Mouse (Mus musculus): ENCODE measurements at regions not wholly inside any gene's neighbourhood (a gene's known extent, or its start where the extent isn't known, plus 50 kb on each side); places are given as distances from the start of the nearest gene placed in this dataset.

DNA sequence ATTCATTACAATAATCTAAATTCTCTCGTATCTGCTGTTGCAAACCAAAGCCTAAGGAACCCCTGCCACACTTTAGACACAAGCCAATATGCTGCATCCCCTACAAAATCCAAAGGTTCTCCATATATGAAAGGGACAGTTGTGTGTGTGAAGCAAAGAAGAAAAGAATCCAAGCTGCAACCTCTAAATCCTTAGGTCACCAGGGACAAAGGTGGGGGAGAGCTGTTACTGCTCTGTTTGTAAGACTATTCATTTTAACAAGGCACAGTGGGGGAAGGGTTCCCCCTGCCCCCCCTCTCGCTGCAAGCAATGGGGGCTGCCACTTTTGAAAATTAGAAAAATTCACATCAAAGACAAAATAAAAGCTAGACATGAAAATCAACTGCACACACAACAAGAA is 231.4 kb downstream of the Sox4 start:
- Histone ChIP-seq H3K4me3 (no peak overlapping the region), H3K27ac (no peak overlapping the region)
- intact Hi-C loops (cut with DNase I): loop anchor here (5.0 kb wide), 1 partner anchor 35 kb away; no protein-coding TSS in a partner anchor
- DNase-seq: no peak
- no peak for TF ChIP-seq CTCF (IDR thresholded peaks at IDR 0.05)

DNA sequence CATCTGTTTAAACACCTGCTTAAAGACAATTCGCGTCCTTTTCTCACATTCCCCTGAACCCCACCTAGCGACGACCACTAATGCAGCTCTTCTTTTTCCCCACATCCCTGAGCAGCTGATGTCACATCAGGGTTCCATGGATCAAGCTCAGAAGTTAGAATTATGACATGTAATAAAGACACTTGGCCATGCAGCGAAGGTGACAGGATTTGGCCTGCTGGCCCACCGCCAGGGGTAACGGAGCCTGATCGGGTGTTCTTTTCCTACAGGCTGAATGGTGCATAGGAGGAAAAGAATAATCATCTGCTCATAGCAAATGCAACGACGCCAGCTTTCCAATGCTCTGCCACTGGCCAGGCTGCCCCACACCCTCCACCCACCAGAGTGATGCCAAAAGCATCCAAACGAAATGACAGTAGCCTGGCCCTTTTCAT is 231.9 kb downstream of the Sox4 start:
- Histone ChIP-seq H3K4me3 (no peak overlapping the region), H3K27ac (peak overlapping the region; percentile 60; the same call in 1 of the 2 replicates)
- no peak for TF ChIP-seq CTCF (IDR thresholded peaks at IDR 0.05)
- DNase-seq: peak; percentile 77
- intact Hi-C loops (cut with DNase I): loop anchor here (5.0 kb wide), 1 partner anchor 36 kb away; no protein-coding TSS in a partner anchor

DNA sequence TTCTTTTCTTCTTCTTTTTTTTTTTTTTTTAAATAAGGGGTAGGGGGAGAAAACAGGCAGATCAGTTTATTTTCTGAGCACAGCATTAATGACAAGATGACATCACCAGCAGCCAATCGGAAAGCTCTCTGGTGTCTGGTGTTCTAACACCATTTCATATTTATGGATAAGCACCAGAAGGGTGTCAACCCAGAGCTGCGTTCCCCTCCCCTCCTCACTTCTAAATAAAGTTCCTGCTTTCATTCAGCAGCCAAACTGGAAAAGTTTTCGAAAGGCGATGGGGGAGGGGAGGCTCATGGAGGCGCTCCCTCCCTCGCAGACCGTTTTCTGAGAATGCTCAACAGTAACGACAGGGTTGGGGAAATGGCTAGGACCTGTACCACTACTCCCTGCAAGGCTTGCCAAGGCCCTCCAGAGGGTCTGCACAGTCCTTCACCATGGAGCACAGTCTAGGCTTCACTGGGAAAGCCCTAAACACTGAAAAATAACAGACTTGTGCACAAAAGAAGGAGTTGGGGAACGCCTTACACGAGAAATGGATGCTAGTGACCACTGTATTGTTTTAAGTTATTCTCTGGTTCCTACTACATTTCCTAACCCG is 232.8 kb downstream of the Sox4 start:
- DNase-seq: peak; percentile 48
- Histone ChIP-seq H3K4me3 (peak overlapping the region; percentile 47), H3K27ac (peak overlapping the region; percentile 60)
- no peak for TF ChIP-seq CTCF (IDR thresholded peaks at IDR 0.05)
- intact Hi-C loops (cut with DNase I): loop anchor here (5.0 kb wide), 1 partner anchor 37 kb away; no protein-coding TSS in a partner anchor

DNA sequence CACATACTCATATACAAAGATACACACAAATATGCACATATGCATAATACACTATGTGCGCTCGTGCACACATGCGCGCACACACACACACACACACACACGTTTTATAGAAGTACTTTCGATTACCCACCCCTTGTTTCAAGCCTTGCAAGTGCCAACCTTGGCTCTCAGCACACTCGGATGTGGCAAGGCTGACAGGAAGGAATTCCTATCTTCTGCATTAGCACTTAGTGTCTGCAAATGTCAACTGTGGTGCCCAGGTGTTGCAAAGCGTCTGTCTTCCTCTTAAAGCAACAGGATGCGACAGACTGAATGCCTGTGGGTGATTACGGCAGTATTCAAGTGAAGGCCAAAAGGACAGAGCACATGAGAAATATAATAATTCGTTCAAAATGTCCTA is 233.3 kb downstream of the Sox4 start:
- H3K4me3 ChIP-seq: peak overlapping the region; percentile 47
- no peak for TF ChIP-seq CTCF (IDR thresholded peaks at IDR 0.05)
- intact Hi-C loops (cut with DNase I): loop anchor here (5.0 kb wide), 1 partner anchor 37 kb away; no protein-coding TSS in a partner anchor
- no peak for DNase-seq
- H3K27ac ChIP-seq: peak overlapping the region; percentile 60

DNA sequence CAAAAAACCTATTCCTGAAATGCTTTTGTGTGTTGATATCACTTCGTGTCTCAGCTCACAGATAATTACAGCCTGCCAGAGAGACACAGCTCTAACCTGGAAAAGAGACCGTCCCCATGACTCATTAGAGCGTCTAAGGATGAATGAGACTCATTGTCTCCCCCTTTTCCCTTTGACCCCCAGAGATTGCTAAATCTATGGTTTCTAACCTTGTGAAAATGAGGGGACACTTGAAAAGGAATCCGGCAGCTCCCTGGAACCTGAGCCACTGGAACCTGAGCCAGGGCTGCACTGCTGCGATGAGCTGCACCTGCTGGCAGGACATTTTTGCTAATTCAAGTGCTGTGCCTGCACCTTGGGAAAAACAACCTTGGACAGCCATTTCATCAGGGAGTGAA is 234.6 kb downstream of the Sox4 start:
- H3K27ac ChIP-seq: peak overlapping the region; percentile 60
- intact Hi-C loops (cut with DNase I): no loop called here
- peak; percentile 60 for DNase-seq
- no peak overlapping the region for H3K4me3 ChIP-seq
- no peak for TF ChIP-seq CTCF (IDR thresholded peaks at IDR 0.05)

DNA sequence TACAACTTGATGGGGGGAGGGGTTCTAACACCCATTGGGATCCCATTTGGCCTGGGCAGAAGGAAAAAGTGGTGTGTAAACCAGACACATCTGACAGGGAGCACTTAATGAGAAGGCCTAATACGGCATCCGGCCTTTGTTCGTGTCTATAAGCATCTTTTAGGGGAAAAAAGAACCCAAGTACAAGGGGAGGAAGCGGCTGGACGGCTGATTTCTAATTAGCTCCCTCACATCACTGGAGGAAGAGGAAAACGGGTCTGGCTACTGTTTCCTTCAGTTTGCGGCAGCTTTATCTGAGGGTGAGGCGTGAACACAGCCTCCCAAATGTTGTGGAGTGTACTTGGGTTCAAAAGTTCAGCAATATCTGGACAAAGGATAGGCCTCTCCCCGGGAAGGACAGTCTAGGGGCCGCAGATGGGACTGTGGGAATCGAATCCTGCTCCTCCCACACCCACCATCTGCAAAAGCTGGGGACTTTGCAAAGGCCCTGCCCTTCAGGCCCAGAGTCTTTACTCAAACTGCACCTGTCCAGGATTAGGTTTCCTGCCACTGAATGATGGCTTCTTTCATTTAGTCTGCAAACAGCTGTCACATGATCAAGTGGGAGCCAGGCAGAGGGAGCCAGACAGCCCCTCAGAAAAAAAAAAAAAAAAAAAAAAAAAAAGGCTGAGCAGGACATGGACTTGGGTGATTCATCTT is 235.2 kb downstream of the Sox4 start:
- H3K4me3 ChIP-seq: no peak overlapping the region
- no peak for TF ChIP-seq CTCF (IDR thresholded peaks at IDR 0.05)
- intact Hi-C loops (cut with DNase I): no loop called here
- peak overlapping the region; percentile 60 for H3K27ac ChIP-seq
- peak; percentile 43 for DNase-seq

DNA sequence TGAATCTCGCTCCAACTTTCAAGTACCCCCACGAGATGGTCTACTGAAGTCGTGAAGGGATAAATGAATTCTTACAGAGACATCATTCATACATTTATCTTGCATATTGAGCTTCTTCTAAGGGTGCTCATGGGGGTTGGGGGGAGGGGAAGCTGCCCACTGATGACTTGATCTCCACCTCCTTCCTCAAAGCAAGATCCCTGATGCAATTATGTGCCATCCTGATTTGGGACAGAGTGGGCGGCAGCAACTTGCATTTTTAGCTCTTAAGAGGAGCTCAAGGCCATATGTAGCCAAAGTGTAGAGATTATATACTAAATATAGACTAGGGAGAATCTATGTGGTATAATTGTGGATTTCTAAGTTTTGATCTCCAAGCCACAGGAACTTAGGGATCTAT is 236.1 kb downstream of the Sox4 start:
- H3K27ac ChIP-seq: no peak overlapping the region
- intact Hi-C loops (cut with DNase I): no loop called here
- no peak overlapping the region for H3K4me3 ChIP-seq
- TF ChIP-seq CTCF (IDR thresholded peaks at IDR 0.05): no peak
- DNase-seq: no peak

DNA sequence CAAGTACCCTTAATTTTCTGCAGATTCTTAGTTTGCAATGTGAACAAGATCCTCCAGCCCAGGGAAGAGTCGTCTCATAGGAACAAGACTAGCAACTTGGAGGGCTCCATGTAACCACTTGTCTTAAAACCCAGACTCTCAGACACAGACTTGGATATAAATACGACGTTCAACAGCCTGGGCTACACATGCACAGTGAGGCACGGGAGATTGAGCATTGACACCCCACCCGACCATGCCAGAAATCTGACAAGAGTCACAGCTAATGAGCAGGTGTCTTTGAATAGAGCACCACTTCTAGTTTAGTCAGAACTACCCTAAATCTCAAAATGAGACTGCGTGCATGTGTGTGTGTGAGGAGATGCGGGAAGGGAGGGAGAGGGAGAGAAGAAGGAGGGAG is 243.5 kb downstream of the Sox4 start:
- no peak for TF ChIP-seq CTCF (IDR thresholded peaks at IDR 0.05)
- Histone ChIP-seq H3K27ac (no peak overlapping the region), H3K4me3 (no peak overlapping the region)
- DNase-seq: no peak
- intact Hi-C loops (cut with DNase I): no loop called here

DNA sequence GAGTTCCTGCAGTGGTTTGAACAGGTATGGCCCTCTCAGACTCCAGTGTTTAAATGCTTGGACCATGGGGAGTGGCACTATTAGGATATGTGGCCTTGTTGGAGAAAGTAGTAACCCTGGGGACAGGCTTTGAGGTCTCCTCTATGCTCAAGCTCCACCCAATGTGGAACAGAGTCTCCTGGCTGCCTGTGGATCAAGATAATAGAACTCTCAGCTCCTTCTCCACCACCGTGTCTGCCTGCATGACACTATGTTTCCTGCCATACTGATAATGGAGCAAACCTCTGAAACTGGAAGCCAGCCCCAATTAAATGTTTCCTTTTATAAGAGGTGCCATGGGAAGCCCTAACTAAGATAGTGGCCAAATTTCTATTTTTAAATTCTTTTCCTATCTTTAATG is 252.2 kb downstream of the Sox4 start:
- TF ChIP-seq CTCF (IDR thresholded peaks at IDR 0.05): no peak
- H3K27ac ChIP-seq: no peak overlapping the region
- H3K4me3 ChIP-seq: no peak overlapping the region
- DNase-seq: no peak
- intact Hi-C loops (cut with DNase I): no loop called here

DNA sequence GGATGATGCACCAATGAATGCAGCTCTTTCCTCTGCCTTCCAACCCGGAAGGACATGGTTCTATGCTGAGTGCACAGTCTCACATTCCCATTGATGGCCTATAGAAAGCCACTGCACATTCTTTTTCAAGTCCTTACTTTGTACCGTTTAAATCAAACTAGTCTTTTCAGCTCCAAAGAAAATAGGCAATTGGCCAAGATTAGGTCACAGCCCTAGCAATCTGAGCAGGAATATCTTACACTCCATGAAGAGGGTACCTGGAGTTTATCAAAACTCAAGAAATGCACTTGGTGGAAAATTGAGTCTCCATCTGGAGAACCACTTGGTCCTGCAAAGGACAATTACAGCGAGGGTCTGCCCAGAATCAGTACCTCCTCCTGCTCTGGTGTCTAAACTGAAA is 253.4 kb downstream of the Sox4 start:
- H3K27ac ChIP-seq: no peak overlapping the region
- no peak overlapping the region for H3K4me3 ChIP-seq
- DNase-seq: no peak
- TF ChIP-seq CTCF (IDR thresholded peaks at IDR 0.05): no peak
- intact Hi-C loops (cut with DNase I): no loop called here

DNA sequence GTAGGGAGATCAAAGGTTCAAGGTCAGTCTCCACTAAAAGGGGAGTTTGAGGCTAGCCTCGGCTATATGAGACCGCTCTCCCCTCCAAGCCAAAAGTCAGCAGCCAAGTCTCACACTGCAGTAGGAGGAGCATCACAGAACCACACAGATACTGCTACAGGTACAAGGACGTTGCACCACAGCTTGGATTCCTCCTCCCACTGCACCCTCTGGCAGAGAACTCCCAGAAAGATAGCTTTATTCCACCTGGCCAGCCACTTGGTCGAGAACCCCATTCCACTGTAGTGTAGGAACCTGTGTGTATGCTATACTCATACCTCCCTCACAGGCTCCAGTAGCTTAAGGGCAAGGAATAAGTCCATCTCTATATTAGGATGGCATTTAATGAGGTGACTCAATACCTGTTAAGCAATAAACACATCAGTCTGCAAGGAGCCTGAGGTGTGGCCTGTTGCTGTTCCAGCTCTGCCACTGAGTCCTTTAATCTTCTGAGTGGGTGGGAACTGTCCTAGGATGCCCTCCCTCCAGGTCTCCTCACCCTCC is 254.0 kb downstream of the Sox4 start:
- no peak overlapping the region for H3K4me3 ChIP-seq
- no peak for TF ChIP-seq CTCF (IDR thresholded peaks at IDR 0.05)
- no peak for DNase-seq
- intact Hi-C loops (cut with DNase I): no loop called here
- H3K27ac ChIP-seq: no peak overlapping the region

DNA sequence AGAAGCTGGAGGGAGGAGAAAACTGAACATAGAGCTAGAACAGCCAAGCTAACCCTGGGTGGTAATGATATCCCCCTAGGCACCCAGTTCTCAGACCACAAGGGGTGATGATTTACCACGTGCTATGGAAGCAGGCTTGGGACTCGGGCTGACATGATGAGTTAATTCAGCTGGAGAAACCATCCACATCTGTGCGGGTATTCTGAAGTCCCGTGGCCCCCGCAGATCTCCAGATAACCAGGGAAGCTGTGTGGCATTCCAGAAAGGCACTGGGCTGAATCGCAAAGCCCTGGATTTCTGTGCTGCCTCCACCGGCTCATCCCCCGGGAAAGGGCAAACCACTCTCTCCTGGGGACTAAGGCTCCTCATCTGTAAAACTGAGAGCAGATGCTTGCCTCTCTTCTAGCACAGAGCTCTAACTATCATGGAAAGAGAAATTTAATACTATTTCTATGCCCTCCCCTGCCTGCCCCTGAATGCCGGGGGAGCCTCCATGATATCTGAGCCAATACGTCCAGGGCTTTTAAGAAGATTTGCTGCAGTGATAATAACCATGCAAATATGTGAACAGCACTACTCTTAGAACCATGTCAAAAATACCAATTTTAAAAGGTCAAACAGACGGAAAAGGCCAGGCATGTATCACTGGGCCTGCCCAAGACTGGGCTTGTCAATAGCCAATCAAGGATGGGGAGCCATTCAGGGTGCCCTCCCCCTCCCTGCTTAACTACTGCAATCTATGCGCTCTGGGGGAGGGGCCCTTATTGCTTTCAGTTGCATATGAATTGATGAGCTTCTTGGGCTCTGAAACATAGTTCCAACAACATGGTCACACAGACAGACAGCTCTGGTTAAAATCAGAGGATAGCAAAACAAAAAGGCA is 255.5 kb downstream of the Sox4 start:
- Histone ChIP-seq H3K27ac (no peak overlapping the region), H3K4me3 (no peak overlapping the region)
- no peak for DNase-seq
- intact Hi-C loops (cut with DNase I): no loop called here
- no peak for TF ChIP-seq CTCF (IDR thresholded peaks at IDR 0.05)

DNA sequence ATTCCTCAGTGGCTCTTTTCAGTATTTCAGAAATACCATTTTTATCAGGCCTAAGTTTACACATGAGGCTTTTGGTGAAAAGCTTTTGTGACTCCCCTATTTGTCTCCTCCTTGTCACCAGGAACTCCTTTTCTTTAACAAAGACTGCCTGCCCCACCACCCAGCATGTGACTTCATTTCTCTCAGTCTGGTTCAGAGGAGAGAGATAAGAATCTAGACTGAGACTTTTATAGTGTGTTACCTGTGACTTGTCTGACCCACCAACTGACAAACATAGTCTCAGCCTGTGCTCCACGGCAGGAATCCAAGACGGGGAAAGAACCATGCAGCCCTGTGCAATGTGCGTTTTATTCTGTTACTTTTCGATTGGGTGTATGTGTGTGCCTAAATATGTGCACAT is 260.4 kb downstream of the Sox4 start:
- no peak for DNase-seq
- no peak for TF ChIP-seq CTCF (IDR thresholded peaks at IDR 0.05)
- Histone ChIP-seq H3K4me3 (no peak overlapping the region), H3K27ac (no peak overlapping the region)
- intact Hi-C loops (cut with DNase I): no loop called here
